28 mouse cellular contexts compared by ENCODE assay signal in genomic region chr6:136921601-136922000, GRCm38 (mm10). TPM values are rescaled to one million over a fixed set of nuclear protein-coding genes. Genes with fewer than 3 reads are reported as not detected.
A peak's percentile ranks its signal among the peaks of the same experiment; 100 is the strongest.
DNase-seq lines count a peak whose midpoint lies in the region; ATAC-seq and TF ChIP-seq lines count a peak whose summit lies in the region.
"Had no signal": no experiment of that assay in that cellular context is flagged by ENCODE, and none has a peak within 500 bp of the region (broad histone marks: within the 10 kb centered on the region; RNA-seq: fewer than 3 reads in every experiment).

No protein-coding gene starts in this region.

- no peaks in the 10 kb centered on the region for H3K9me3 ChIP-seq in embryonic facial prominence, embryonic 10.5 days
- H3K9me3 ChIP-seq: intestine, embryonic 15.5 days; megakaryocyte, embryonic 14.5 days; midbrain, embryonic 15.5 days; neural tube, embryonic 15.5 days had no signal

- H3K36me3 ChIP-seq in embryonic facial prominence, embryonic 10.5 days (replicated peaks) = no peaks in the 10 kb centered on the region
- H3K36me3 ChIP-seq: intestine, embryonic 15.5 days; midbrain, embryonic 15.5 days; neural tube, embryonic 15.5 days had no signal

- ATAC-seq in frontal cortex, adult (ENCODE audit: low TSS enrichment) = peak; percentile 84
- ATAC-seq: midbrain, embryonic 15.5 days had no signal

- no peak for TF ChIP-seq CTCF in layer of hippocampus, adult 2 months (conservative IDR thresholded peaks at IDR 0.05)

- no peak for DNase-seq in frontal cortex, postnatal 36 days (ENCODE audit: low spot score in 2 of 2)
- peak; percentile 64 to 71 for DNase-seq in right cerebral cortex, postnatal 10 days (ENCODE audit: low spot score in 2 of 2)
- DNase-seq in right cerebral cortex, postnatal 4 days = no peak
- DNase-seq in layer of hippocampus, adult 2 months (ENCODE audit: low spot score in 2 of 2) = peak; percentile 53 to 58
- peak; percentile 38 for DNase-seq in right cerebral cortex, postnatal 14 days
- no peak for DNase-seq in embryonic facial prominence, embryonic 10.5 days (ENCODE audit: low spot score)
- DNase-seq in cerebellum, adult 11 months = no peak
- DNase-seq: adrenal gland, postnatal 25 days; B cell, adult 2 months; cerebellum, adult 2 months; gastrocnemius, adult 2 months; heart, postnatal 36 days; kidney, adult 9 months; kidney, postnatal 25 days; left cerebral cortex, postnatal 4 days; lung, adult 18-20 months; lung, postnatal 14 days had no signal

- peaks cover 4% of the 10 kb centered on the region; the same call in 1 of the 2 replicates for H3K4me1 ChIP-seq in embryonic facial prominence, embryonic 10.5 days
- H3K4me1 ChIP-seq: intestine, embryonic 15.5 days; midbrain, embryonic 15.5 days; neural tube, embryonic 15.5 days had no signal

- WGBS in embryonic facial prominence, embryonic 10.5 days = 79% methylated on average over 7 of the region's 7 CpGs

- no peak overlapping the region for H3K27ac ChIP-seq in layer of hippocampus, adult 2 months
- no peak overlapping the region for H3K27ac ChIP-seq in embryonic facial prominence, embryonic 10.5 days (replicated peaks)
- H3K27ac ChIP-seq: gastrocnemius, adult 2 months; hindbrain, embryonic 14.5 days; intestine, embryonic 15.5 days; midbrain, embryonic 15.5 days; neural tube, embryonic 15.5 days had no signal

- no peak overlapping the region for H3K4me3 ChIP-seq in layer of hippocampus, adult 2 months
- no peak overlapping the region for H3K4me3 ChIP-seq in embryonic facial prominence, embryonic 10.5 days
- H3K4me3 ChIP-seq: gastrocnemius, adult 2 months; intestine, embryonic 15.5 days; megakaryocyte, embryonic 14.5 days; midbrain, embryonic 15.5 days; myocyte; neural tube, embryonic 15.5 days had no signal

- H3K27me3 ChIP-seq in embryonic facial prominence, embryonic 10.5 days (replicated peaks; ENCODE audit: low read depth, poor library complexity, severe bottlenecking) = no peaks in the 10 kb centered on the region
- H3K27me3 ChIP-seq: intestine, embryonic 15.5 days; megakaryocyte, embryonic 14.5 days; midbrain, embryonic 15.5 days; neural tube, embryonic 15.5 days had no signal

RNA-seq across cellular contexts. Expression of gene Erp27, which starts 0.4 kb away (rescaled TPM):
- total RNA-seq in layer of hippocampus, adult 2 months (2021) = under 1 TPM; 0.26 to 0.52 TPM
- polyA plus RNA-seq in embryonic facial prominence, embryonic 10.5 days (2016; fragmentation: Nextera tagmentation; extraction: Ambion mirVana) = 0.29 TPM in 1 of 2 replicates, not detected in the other
- total RNA-seq: adrenal gland, postnatal 25 days; heart, postnatal 36 days; left cerebral cortex, adult 18-20 months had no signal
- polyA plus RNA-seq: hindbrain, embryonic 14.5 days; midbrain, embryonic 15.5 days; neural tube, embryonic 15.5 days had no signal

RNA-seq across cellular contexts. Expression of gene Pde6h, which starts 2.0 kb away (rescaled TPM):
- total RNA-seq in layer of hippocampus, adult 2 months (2021) = under 1 TPM; 0.44 to 0.61 TPM
- polyA plus RNA-seq in embryonic facial prominence, embryonic 10.5 days (2016; fragmentation: Nextera tagmentation; extraction: Ambion mirVana) = not detected in 2 replicates
- total RNA-seq: gastrocnemius, adult 2 months; heart, postnatal 36 days had no signal
- polyA plus RNA-seq: embryonic facial prominence, embryonic 14.5 days; heart, embryonic 14.5 days; intestine, embryonic 15.5 days; liver, embryonic 11.5 days; midbrain, embryonic 15.5 days had no signal

RNA-seq across cellular contexts. Expression of gene Arhgdib, which starts 20.1 kb away (rescaled TPM):
- 1 to 10 TPM; 8.5 to 9.4 TPM for total RNA-seq in layer of hippocampus, adult 2 months (2021)
- 32.1 and 39.3 TPM in 2 replicates for polyA plus RNA-seq in embryonic facial prominence, embryonic 10.5 days (2016; fragmentation: Nextera tagmentation; extraction: Ambion mirVana)

RNA-seq across cellular contexts. Expression of gene Mgp, which starts 46.0 kb away (rescaled TPM):
- total RNA-seq in layer of hippocampus, adult 2 months (2021) = 10 to 100 TPM; 23.1 to 29.1 TPM
- 3.5 and 4.2 TPM in 2 replicates for polyA plus RNA-seq in embryonic facial prominence, embryonic 10.5 days (2016; fragmentation: Nextera tagmentation; extraction: Ambion mirVana)

Comparison
In these comparisons a context has a peak if more than half of its experiments do, and no peak if none do; other contexts are left out.
1. DNase-seq: peak in right cerebral cortex, postnatal 10 days (2 of 2), layer of hippocampus, adult 2 months (2 of 2) and right cerebral cortex, postnatal 14 days (single experiment); none in frontal cortex, postnatal 36 days (0 of 2), right cerebral cortex, postnatal 4 days (single experiment), embryonic facial prominence, embryonic 10.5 days (single experiment) and cerebellum, adult 11 months (single experiment).